In genomic region chr19:3843629-3844028, GRCm38 (mm10) we compare ENCODE assay signal across 13 mouse cellular contexts.
"Had no signal": no experiment of that assay in that cellular context is flagged by ENCODE, and none has a peak within 500 bp of the region (broad histone marks: within the 10 kb centered on the region; RNA-seq: fewer than 3 reads in every experiment).

No protein-coding gene starts in this region.

- H3K4me1 ChIP-seq: liver, embryonic 12.5 days; midbrain, embryonic 10.5 days; neural tube, embryonic 12.5 days had no signal

- H3K27ac ChIP-seq: limb, embryonic 15.5 days; liver, embryonic 12.5 days; midbrain, embryonic 10.5 days; neural tube, embryonic 12.5 days had no signal

- H3K4me2 ChIP-seq: limb, embryonic 15.5 days; liver, embryonic 12.5 days; neural tube, embryonic 12.5 days had no signal

- H3K9me3 ChIP-seq: limb, embryonic 15.5 days; liver, embryonic 12.5 days; midbrain, embryonic 10.5 days; neural tube, embryonic 12.5 days had no signal

- ATAC-seq: inflammation-experienced regulatory T-cells, adult 6 months; intestine, postnatal 0 days; liver, embryonic 12.5 days had no signal

- H3K4me3 ChIP-seq: limb, embryonic 15.5 days; liver, embryonic 12.5 days; midbrain, embryonic 10.5 days; myocyte; neural tube, embryonic 12.5 days had no signal

- H3K36me3 ChIP-seq: limb, embryonic 15.5 days; liver, embryonic 12.5 days; midbrain, embryonic 10.5 days; neural tube, embryonic 12.5 days had no signal

- DNase-seq: layer of hippocampus, adult 9-11 months; layer of hippocampus, postnatal 36 days; lung, postnatal 14 days; midbrain, embryonic 14.5 days; thymus, adult 2 months; thymus, postnatal 25 days had no signal

- H3K9ac ChIP-seq: limb, embryonic 15.5 days; liver, embryonic 12.5 days; neural tube, embryonic 12.5 days had no signal

- H3K27me3 ChIP-seq: limb, embryonic 15.5 days; neural tube, embryonic 12.5 days had no signal
